Mouse (Mus musculus) heart, embryonic 14.5 days (tissue): Measurements from ENCODE around the gene Cdkn2aipnl. TPM values are rescaled to one million over a fixed set of nuclear protein-coding genes. Genes with fewer than 3 reads are reported as not detected.

Experiments used
- ATAC-seq: fragments of 200-750 bp; cut with Nextera tagmentation; 2 replicates; pipeline ENCODE4 v1.8.0; 2017; ENCODE audit warnings: low read depth, moderate TSS enrichment; ENCODE audit not compliant: insufficient number of reproducible peaks, insufficient read depth, low FRiP score
- H3K27ac ChIP-seq, 2 experiments: fragments of 200-500 bp in 1 of 2; fragments of 300-500 bp in 1 of 2; sonication (generic) in 1 of 2; replicated peaks in 1 of 2; 2 replicates each; pipeline ENCODE4 v1.5.1; 2012 to 2014; ENCODE audit warnings: low read depth in 2 of 2, low read length in 2 of 2, control low read depth in 1 of 2, mild to moderate bottlenecking in 1 of 2, mixed read lengths in 1 of 2; ENCODE audit not compliant: control insufficient read depth in 1 of 2, insufficient read depth in 1 of 2
- H3K27me3 ChIP-seq: fragments of 300-500 bp; sonication (generic); 2 replicates; pipeline ENCODE4 v1.6.1; 2014; ENCODE audit warnings: mild to moderate bottlenecking, low read length, control low read depth; ENCODE audit not compliant: control insufficient read depth, insufficient read depth
- H3K36me3 ChIP-seq: fragments of 300-500 bp; sonication (generic); 2 replicates; pipeline ENCODE4 v1.6.1; 2014; ENCODE audit warnings: mild to moderate bottlenecking, control low read depth, low read length, mixed read lengths; ENCODE audit not compliant: control insufficient read depth, insufficient read depth
- H3K4me1 ChIP-seq, 2 experiments: fragments of 200-500 bp in 1 of 2; fragments of 300-500 bp in 1 of 2; sonication (generic) in 1 of 2; 2 replicates each; pipeline ENCODE4 v1.6.1; 2012 to 2014; ENCODE audit warnings: low read length in 2 of 2, control low read depth in 1 of 2, mixed read lengths in 1 of 2; ENCODE audit not compliant: control insufficient read depth in 2 of 2, insufficient read depth in 2 of 2
- H3K4me2 ChIP-seq: fragments of 300-500 bp; sonication (generic); 2 replicates; pipeline ENCODE4 v1.6.1; 2014; ENCODE audit warnings: mild to moderate bottlenecking, low read length
- H3K4me3 ChIP-seq, 2 experiments: fragments of 200-500 bp in 1 of 2; fragments of 300-500 bp in 1 of 2; sonication (generic) in 1 of 2; 2 replicates each; pipeline ENCODE4 v1.5.1; 2012 to 2014; ENCODE audit warnings: low read length in 2 of 2, mild to moderate bottlenecking in 2 of 2, control low read depth in 1 of 2, low read depth in 1 of 2, moderate library complexity in 1 of 2; ENCODE audit not compliant: control insufficient read depth in 1 of 2, insufficient read depth in 1 of 2
- H3K9ac ChIP-seq: fragments of 300-500 bp; sonication (generic); 2 replicates; pipeline ENCODE4 v1.6.1; 2014; ENCODE audit warnings: mild to moderate bottlenecking, low read length
- H3K9me3 ChIP-seq: fragments of 300-500 bp; sonication (generic); 2 replicates; pipeline ENCODE4 v1.6.1; 2016; ENCODE audit warnings: low read length, control low read depth; ENCODE audit not compliant: control insufficient read depth
- WGBS: fragments of 180-500 bp; shearing (Covaris S2); extraction: QIAGEN DNeasy Blood & Tissue Kit; methylation state at CpG from one replicate; pipeline ENCODE4 v1.1.7; 2014; 5-methylcytosine and 5-hydroxymethylcytosine counted together
- polyA plus RNA-seq: library from polyadenylated mRNA; unstranded; fragments of >200 nt; fragmentation: Nextera tagmentation; extraction: Ambion mirVana; gene quantifications from 2 replicates; pipeline ENCODE4 v1.2.1, GENCODE M21; 2014

Gene Cdkn2aipnl
- 68.5 and 69.3 TPM in 2 replicates for polyA plus RNA-seq

GRCm38 (mm10) chr11:51967443-51968401 lies at the start of gene Cdkn2aipnl:
Cdkn2aipnl (plus strand) TSS chr11:51967661.
- peak within 1 kb of the TSS; percentile 60 to 63 for H3K4me3 ChIP-seq
- peak within 1 kb of the TSS; percentile 85 for H3K4me2 ChIP-seq
- peak; percentile 79 for ATAC-seq
- H3K27me3 ChIP-seq = no peaks in the 10 kb centered on the region
- WGBS = 2% methylated on average over 60 of the region's 63 CpGs
- H3K27ac ChIP-seq = 0 out of 4 replicates have a peak within 1 kb of the TSS, but pooled peaks of 1 of the 2 experiments have one; percentile 6
- H3K4me1 ChIP-seq = peaks cover 2 to 7% of the 10 kb centered on the region in 2 experiments; a peak in 2 of 4 replicates
- H3K9ac ChIP-seq = peak within 1 kb of the TSS; percentile 75
- H3K9me3 ChIP-seq = no peaks in the 10 kb centered on the region
- peaks cover 36% of the 10 kb centered on the region for H3K36me3 ChIP-seq

- Histone ChIP-seq H3K4me2 (no peak overlapping the region), H3K27ac (no peak overlapping the region), H3K9ac (no peak overlapping the region), H3K36me3 (no peaks in the 10 kb centered on the region), H3K9me3 (no peaks in the 10 kb centered on the region), H3K4me3 (no peak overlapping the region), H3K4me1 (peaks cover 13 to 15% of the 10 kb centered on the region in 2 experiments), H3K27me3 (no peaks in the 10 kb centered on the region)
- WGBS = 56% methylated on average over 2 of the region's 2 CpGs
- ATAC-seq = no peak
Observed at GRCm38 (mm10) chr11:51917951-51918350, 49.5 kb upstream of the Cdkn2aipnl start.

- 88% methylated on average over 2 of the region's 2 CpGs for WGBS
- Histone ChIP-seq H3K9ac (no peak overlapping the region), H3K4me2 (no peak overlapping the region), H3K27ac (no peak overlapping the region), H3K4me1 (peaks cover 13 to 15% of the 10 kb centered on the region in 2 experiments), H3K4me3 (no peak overlapping the region), H3K36me3 (no peaks in the 10 kb centered on the region), H3K9me3 (no peaks in the 10 kb centered on the region), H3K27me3 (no peaks in the 10 kb centered on the region)
- ATAC-seq = no peak
Observed at GRCm38 (mm10) chr11:51918576-51918975, 48.9 kb upstream of the Cdkn2aipnl start.

- Histone ChIP-seq H3K4me1 (peaks cover 5% of the 10 kb centered on the region in 2 experiments; a peak in 3 of 4 replicates), H3K4me2 (no peak overlapping the region), H3K27me3 (no peaks in the 10 kb centered on the region), H3K36me3 (no peaks in the 10 kb centered on the region), H3K4me3 (no peak overlapping the region), H3K27ac (0 out of 4 replicates have a peak overlapping the region, but pooled peaks of 1 of the 2 experiments have one; percentile 9), H3K9ac (no peak overlapping the region), H3K9me3 (no peaks in the 10 kb centered on the region)
- 76% methylated on average over 8 of the region's 8 CpGs for WGBS
- ATAC-seq = no peak
Observed at GRCm38 (mm10) chr11:51921355-51922125, 45.9 kb upstream of the Cdkn2aipnl start.

- Histone ChIP-seq H3K4me3 (no peak overlapping the region), H3K9ac (no peak overlapping the region), H3K4me1 (0 out of 4 replicates have a peak, but pooled peaks cover 0 to 2% of the 10 kb centered on the region in 2 experiments), H3K4me2 (no peak overlapping the region), H3K36me3 (no peaks in the 10 kb centered on the region), H3K27me3 (no peaks in the 10 kb centered on the region), H3K9me3 (no peaks in the 10 kb centered on the region), H3K27ac (no peak overlapping the region)
- 69% methylated on average over 3 of the region's 3 CpGs for WGBS
- no peak for ATAC-seq
Observed at GRCm38 (mm10) chr11:51922421-51922841, 45.0 kb upstream of the Cdkn2aipnl start.

GRCm38 (mm10) chr11:51925595-51925994 lies 41.9 kb upstream of the Cdkn2aipnl start:
- no peaks in the 10 kb centered on the region for H3K4me1 ChIP-seq
- H3K4me3 ChIP-seq = no peak overlapping the region
- WGBS = 47% methylated on average over 6 of the region's 6 CpGs
- no peak for ATAC-seq
- H3K9me3 ChIP-seq = no peaks in the 10 kb centered on the region
- no peak overlapping the region for H3K4me2 ChIP-seq
- no peaks in the 10 kb centered on the region for H3K36me3 ChIP-seq
- no peak overlapping the region for H3K27ac ChIP-seq
- H3K9ac ChIP-seq = no peak overlapping the region
- H3K27me3 ChIP-seq = no peaks in the 10 kb centered on the region

- no peaks in the 10 kb centered on the region for H3K36me3 ChIP-seq
- H3K9me3 ChIP-seq = no peaks in the 10 kb centered on the region
- 61% methylated on average over 1 of the region's 1 CpGs for WGBS
- H3K9ac ChIP-seq = no peak overlapping the region
- no peak for ATAC-seq
- no peak overlapping the region for H3K4me2 ChIP-seq
- no peak overlapping the region for H3K27ac ChIP-seq
- H3K4me3 ChIP-seq = no peak overlapping the region
- no peaks in the 10 kb centered on the region for H3K27me3 ChIP-seq
- no peaks in the 10 kb centered on the region for H3K4me1 ChIP-seq
Observed at GRCm38 (mm10) chr11:51926385-51926784, 41.1 kb upstream of the Cdkn2aipnl start.
